Comparison of ENCODE assay signal across 8 mouse cellular contexts in the genomic region with DNA sequence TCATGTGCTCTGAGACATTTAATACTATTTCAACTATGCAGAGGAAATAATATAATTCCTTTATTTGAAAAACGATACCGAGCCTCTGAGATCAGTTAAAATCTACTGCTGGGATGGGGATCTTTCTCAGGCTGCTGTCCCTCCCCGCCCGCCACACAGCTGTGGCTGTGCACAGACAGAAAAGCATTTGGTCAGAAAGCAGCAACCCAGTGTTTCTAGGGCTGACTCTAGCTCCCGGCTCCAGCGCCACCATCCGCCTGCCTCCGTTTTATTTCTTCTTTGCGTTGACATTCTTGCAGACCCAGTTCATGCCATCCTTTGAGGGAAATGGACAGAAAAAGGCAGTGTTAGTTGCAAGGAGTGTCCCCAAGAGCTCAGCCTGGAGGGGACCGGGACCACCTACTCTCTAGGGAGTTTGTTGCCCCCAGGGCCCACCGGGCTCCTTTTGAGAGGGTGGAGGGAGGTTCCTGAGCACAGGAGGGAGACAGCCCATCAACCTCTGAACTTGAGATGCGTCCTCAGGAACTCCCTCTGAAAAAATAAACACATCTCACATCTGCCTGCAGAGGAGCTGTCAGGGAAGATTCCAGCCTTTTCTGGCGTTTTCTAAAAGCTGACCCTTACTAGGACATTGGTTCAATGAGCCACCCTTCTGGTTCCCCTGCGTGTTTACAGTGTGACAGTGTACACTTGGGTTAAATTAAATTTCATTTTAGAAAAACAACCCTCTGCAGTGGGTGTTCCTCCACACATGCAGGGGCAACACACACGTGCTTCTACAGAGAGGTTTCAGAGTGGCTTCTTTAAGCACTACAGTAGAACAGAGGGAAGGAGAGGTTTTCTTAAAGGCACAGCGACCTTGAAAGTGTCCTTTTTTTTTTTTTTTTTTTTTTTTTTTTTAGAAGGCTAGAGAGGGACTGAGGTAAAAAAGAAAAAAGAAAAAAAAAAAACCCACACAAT. TPM values are rescaled to one million over a fixed set of nuclear protein-coding genes. Genes with fewer than 3 reads are reported as not detected.
DNase-seq lines count a peak whose midpoint lies in the region; ATAC-seq lines count a peak whose summit lies in the region.

No protein-coding gene starts in this region.

- peak overlapping the region; percentile 26 for H3K4me2 ChIP-seq in lung, embryonic 16.5 days (ENCODE audit: low read depth, low read length)
- peak overlapping the region; percentile 40 for H3K4me2 ChIP-seq in embryonic facial prominence, embryonic 13.5 days
- peak overlapping the region; percentile 30 for H3K4me2 ChIP-seq in hindbrain, embryonic 13.5 days
- no peak overlapping the region for H3K4me2 ChIP-seq in liver, embryonic 16.5 days (ENCODE audit: low read depth, low read length)

- ATAC-seq in lung, embryonic 16.5 days (ENCODE audit: low read depth) = peak; percentile 27; the same call in 1 of the 2 replicates
- ATAC-seq in embryonic facial prominence, embryonic 13.5 days (ENCODE audit: insufficient number of reproducible peaks, insufficient read depth, low FRiP score, low TSS enrichment, low read depth) = no peak
- no peak for ATAC-seq in hindbrain, embryonic 13.5 days (ENCODE audit: low FRiP score)
- ATAC-seq in liver, embryonic 16.5 days (ENCODE audit: low read depth) = no peak
- ATAC-seq in cerebellum, adult (ENCODE audit: insufficient number of reproducible peaks, low FRiP score, low TSS enrichment) = no peak

- H3K9me3 ChIP-seq in lung, embryonic 16.5 days (ENCODE audit: control insufficient read depth, low read length) = no peaks in the 10 kb centered on the region
- no peaks in the 10 kb centered on the region for H3K9me3 ChIP-seq in embryonic facial prominence, embryonic 13.5 days
- no peaks in the 10 kb centered on the region for H3K9me3 ChIP-seq in hindbrain, embryonic 13.5 days
- H3K9me3 ChIP-seq in liver, embryonic 16.5 days (replicated peaks; ENCODE audit: control insufficient read depth, low read length) = no peaks in the 10 kb centered on the region

- H3K4me1 ChIP-seq in lung, embryonic 16.5 days (replicated peaks; ENCODE audit: control insufficient read depth, insufficient read depth, low read length) = peaks cover 64% of the 10 kb centered on the region
- peaks cover 74% of the 10 kb centered on the region for H3K4me1 ChIP-seq in embryonic facial prominence, embryonic 13.5 days
- H3K4me1 ChIP-seq in hindbrain, embryonic 13.5 days (replicated peaks) = peaks cover 87% of the 10 kb centered on the region
- peaks cover 45% of the 10 kb centered on the region for H3K4me1 ChIP-seq in liver, embryonic 16.5 days (ENCODE audit: control insufficient read depth, low read depth, low read length)

- no peak overlapping the region for H3K4me3 ChIP-seq in lung, embryonic 16.5 days (ENCODE audit: low read length)
- no peak overlapping the region for H3K4me3 ChIP-seq in embryonic facial prominence, embryonic 13.5 days
- H3K4me3 ChIP-seq in hindbrain, embryonic 13.5 days = no peak overlapping the region
- H3K4me3 ChIP-seq in liver, embryonic 16.5 days (ENCODE audit: low read depth, low read length) = no peak overlapping the region

- DNase-seq in lung, postnatal 36 days = no peak
- no peak for DNase-seq in retina, embryonic 14.5 days (ENCODE audit: low spot score)
- DNase-seq in adrenal gland, postnatal 4 days (ENCODE audit: low spot score in 2 of 2) = no peak

- H3K27ac ChIP-seq in lung, embryonic 16.5 days (ENCODE audit: low read length) = peak overlapping the region; percentile 94
- peak overlapping the region; percentile 88 for H3K27ac ChIP-seq in embryonic facial prominence, embryonic 13.5 days
- H3K27ac ChIP-seq in hindbrain, embryonic 13.5 days = peak overlapping the region; percentile 93
- no peak overlapping the region for H3K27ac ChIP-seq in liver, embryonic 16.5 days (ENCODE audit: low read length)

- WGBS in lung, embryonic 16.5 days = 15% methylated on average over 16 of the region's 16 CpGs
- WGBS in embryonic facial prominence, embryonic 13.5 days = 7% methylated on average over 16 of the region's 16 CpGs
- 5% methylated on average over 16 of the region's 16 CpGs for WGBS in hindbrain, embryonic 13.5 days
- WGBS in liver, embryonic 16.5 days (ENCODE audit: insufficient replicate concordance) = 32% methylated on average over 16 of the region's 16 CpGs

- H3K9ac ChIP-seq in lung, embryonic 16.5 days (ENCODE audit: low read length) = peak overlapping the region; percentile 39
- H3K9ac ChIP-seq in embryonic facial prominence, embryonic 13.5 days = peak overlapping the region; percentile 58
- H3K9ac ChIP-seq in hindbrain, embryonic 13.5 days = peak overlapping the region; percentile 71
- peak overlapping the region; percentile 18; the same call in 1 of the 2 replicates for H3K9ac ChIP-seq in liver, embryonic 16.5 days (ENCODE audit: low read depth, low read length)

- H3K27me3 ChIP-seq in lung, embryonic 16.5 days (ENCODE audit: control insufficient read depth, insufficient read depth, low read depth, low read length) = no peaks in the 10 kb centered on the region
- H3K27me3 ChIP-seq in embryonic facial prominence, embryonic 13.5 days = no peaks in the 10 kb centered on the region
- H3K27me3 ChIP-seq in hindbrain, embryonic 13.5 days = no peaks in the 10 kb centered on the region
- H3K27me3 ChIP-seq in liver, embryonic 16.5 days (ENCODE audit: control insufficient read depth, insufficient read depth, low read depth, low read length) = no peaks in the 10 kb centered on the region; the same call in none of the 2 replicates

- H3K36me3 ChIP-seq in lung, embryonic 16.5 days (ENCODE audit: control insufficient read depth, insufficient read depth, low read length) = no peaks in the 10 kb centered on the region
- H3K36me3 ChIP-seq in embryonic facial prominence, embryonic 13.5 days = peaks cover 11% of the 10 kb centered on the region
- H3K36me3 ChIP-seq in hindbrain, embryonic 13.5 days = peaks cover 5% of the 10 kb centered on the region
- H3K36me3 ChIP-seq in liver, embryonic 16.5 days (ENCODE audit: control insufficient read depth, insufficient read depth) = no peaks in the 10 kb centered on the region

RNA-seq across cellular contexts. Expression of a gene that starts 29.8 kb away (rescaled TPM):
- polyA plus RNA-seq in lung, embryonic 16.5 days (2015; fragmentation: Nextera tagmentation; extraction: Ambion mirVana) = 22.4 and 24.9 TPM in 2 replicates
- 16.7 and 17.6 TPM in 2 replicates for polyA plus RNA-seq in embryonic facial prominence, embryonic 13.5 days (2015; fragmentation: Nextera tagmentation; extraction: Ambion mirVana)
- 29.7 and 31.6 TPM in 2 replicates for polyA plus RNA-seq in hindbrain, embryonic 13.5 days (2015; fragmentation: Nextera tagmentation; extraction: Ambion mirVana)
- polyA plus RNA-seq in liver, embryonic 16.5 days (2015; fragmentation: Nextera tagmentation; extraction: Ambion mirVana) = 7.7 and 10.5 TPM in 2 replicates
- total RNA-seq in adrenal gland, postnatal 4 days (2021) = 10 to 100 TPM; 60.5 to 70.3 TPM

RNA-seq across cellular contexts. Expression of a gene that starts 41.6 kb away (rescaled TPM):
- 113 and 118 TPM in 2 replicates for polyA plus RNA-seq in lung, embryonic 16.5 days (2015; fragmentation: Nextera tagmentation; extraction: Ambion mirVana)
- polyA plus RNA-seq in embryonic facial prominence, embryonic 13.5 days (2015; fragmentation: Nextera tagmentation; extraction: Ambion mirVana) = 192 and 193 TPM in 2 replicates
- 212 and 220 TPM in 2 replicates for polyA plus RNA-seq in hindbrain, embryonic 13.5 days (2015; fragmentation: Nextera tagmentation; extraction: Ambion mirVana)
- polyA plus RNA-seq in liver, embryonic 16.5 days (2015; fragmentation: Nextera tagmentation; extraction: Ambion mirVana) = 23.6 and 27.1 TPM in 2 replicates
- 10 to 100 TPM; 47.2 to 54.9 TPM for total RNA-seq in adrenal gland, postnatal 4 days (2021)

RNA-seq across cellular contexts. Expression of a gene that starts 41.8 kb away (rescaled TPM):
- polyA plus RNA-seq in lung, embryonic 16.5 days (2015; fragmentation: Nextera tagmentation; extraction: Ambion mirVana) = 24.6 and 28.4 TPM in 2 replicates
- 24.9 and 25.2 TPM in 2 replicates for polyA plus RNA-seq in embryonic facial prominence, embryonic 13.5 days (2015; fragmentation: Nextera tagmentation; extraction: Ambion mirVana)
- polyA plus RNA-seq in hindbrain, embryonic 13.5 days (2015; fragmentation: Nextera tagmentation; extraction: Ambion mirVana) = 10.3 and 12.6 TPM in 2 replicates
- 33.4 and 37.6 TPM in 2 replicates for polyA plus RNA-seq in liver, embryonic 16.5 days (2015; fragmentation: Nextera tagmentation; extraction: Ambion mirVana)
- 10 to 100 TPM; 13.1 to 18.4 TPM for total RNA-seq in adrenal gland, postnatal 4 days (2021)

Comparison
In these comparisons a context has a peak if more than half of its experiments do, and no peak if none do; other contexts are left out.
1. H3K9ac ChIP-seq: peak in every context shown above with its lines; median percentile 71 in hindbrain, embryonic 13.5 days; 58 in embryonic facial prominence, embryonic 13.5 days; 39 in lung, embryonic 16.5 days; 18 in liver, embryonic 16.5 days.